Mouse (Mus musculus): ENCODE measurements around the gene Acot13.

DNA sequence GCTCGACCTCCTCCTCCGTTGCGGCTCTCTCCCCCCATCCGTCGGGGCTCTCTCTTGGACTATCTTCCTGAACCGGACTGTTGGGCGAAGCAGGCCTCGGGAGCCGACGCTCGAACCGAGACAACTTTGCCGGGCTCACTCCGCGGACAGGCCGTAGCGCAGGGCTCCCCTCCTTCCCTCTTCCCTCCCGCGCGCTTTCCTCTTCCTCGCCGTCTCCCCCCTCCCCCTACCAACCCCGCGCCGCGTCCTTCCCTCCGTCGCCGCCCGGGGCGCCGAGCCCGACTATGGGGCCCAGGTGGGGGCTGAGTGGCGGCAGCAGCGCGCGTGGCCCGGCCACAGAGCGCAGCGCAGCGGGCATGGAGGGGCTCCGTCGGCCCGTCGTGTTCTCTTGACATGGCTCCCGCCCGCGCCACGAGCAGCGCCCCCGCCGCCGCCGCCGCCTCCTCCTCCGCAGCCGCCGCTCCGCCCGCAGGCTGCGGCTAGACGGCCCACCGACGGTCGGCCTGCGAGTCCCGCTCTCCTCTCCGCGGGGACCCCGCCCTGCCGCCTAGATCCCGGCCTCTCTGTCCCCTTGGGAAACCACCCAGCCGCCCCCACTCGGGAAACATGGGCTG lies 29.9 kb downstream of the Acot13 start, which contains the start of gene BC005537:
- TF ChIP-seq GATA1 (IDR thresholded peaks at IDR 0.05; ENCODE audit: borderline replicate concordance, low read length), result no peak
- no peak for TF ChIP-seq FLI1 (IDR thresholded peaks at IDR 0.05; ENCODE audit: low read length)
